Mouse (Mus musculus): ENCODE results near the gene S100a4. TPM values are rescaled to one million over a fixed set of nuclear protein-coding genes. Genes with fewer than 3 reads are reported as not detected.

S100a4 gene
- total RNA-seq, 2 experiments from 2014 or later: 64.0 to 104 TPM

Other genes with a start within 250 kb of the S100a4 start
- gene Slc27a3, start 213.8 kb upstream of the S100a4 start, total RNA-seq (2015; ENCODE audit: low replicate concordance): not detected in 2 replicates
- 0.68 TPM in 1 of 2 replicates, not detected in the other for gene Slc27a3, start 213.8 kb upstream of the S100a4 start, total RNA-seq (2017; ENCODE audit: low replicate concordance)
- gene Ints3, start 170.1 kb upstream of the S100a4 start, total RNA-seq (2015; ENCODE audit: low replicate concordance): 6.0 and 6.9 TPM in 2 replicates
- 5.1 and 10.5 TPM in 2 replicates for gene Ints3, start 170.1 kb upstream of the S100a4 start, total RNA-seq (2017; ENCODE audit: low replicate concordance)
- not detected in 2 replicates for gene Npr1, start 137.9 kb upstream of the S100a4 start, total RNA-seq (2015; ENCODE audit: low replicate concordance)
- gene Npr1, start 137.9 kb upstream of the S100a4 start, total RNA-seq (2017; ENCODE audit: low replicate concordance): 0.84 TPM in 1 of 2 replicates, not detected in the other
- gene Ilf2, start 127.6 kb upstream of the S100a4 start, total RNA-seq (2015; ENCODE audit: low replicate concordance): 25.9 and 29.9 TPM in 2 replicates
- 37.6 and 44.0 TPM in 2 replicates for gene Ilf2, start 127.6 kb upstream of the S100a4 start, total RNA-seq (2017; ENCODE audit: low replicate concordance)
- gene Snapin, start 112.7 kb upstream of the S100a4 start, total RNA-seq (2015; ENCODE audit: low replicate concordance): 6.3 and 11.5 TPM in 2 replicates
- 10.7 and 13.4 TPM in 2 replicates for gene Snapin, start 112.7 kb upstream of the S100a4 start, total RNA-seq (2017; ENCODE audit: low replicate concordance)
- 33.0 and 49.1 TPM in 2 replicates for gene Chtop, start 94.3 kb upstream of the S100a4 start, total RNA-seq (2015; ENCODE audit: low replicate concordance)
- 37.8 and 45.3 TPM in 2 replicates for gene Chtop, start 94.3 kb upstream of the S100a4 start, total RNA-seq (2017; ENCODE audit: low replicate concordance)
- 41.3 and 51.2 TPM in 2 replicates for gene S100a1, start 89.4 kb upstream of the S100a4 start, total RNA-seq (2015; ENCODE audit: low replicate concordance)
- 15.3 and 28.6 TPM in 2 replicates for gene S100a1, start 89.4 kb upstream of the S100a4 start, total RNA-seq (2017; ENCODE audit: low replicate concordance)
- gene S100a13, start 89.3 kb upstream of the S100a4 start, total RNA-seq (2015; ENCODE audit: low replicate concordance): 1.9 and 18.0 TPM in 2 replicates
- gene S100a13, start 89.3 kb upstream of the S100a4 start, total RNA-seq (2017; ENCODE audit: low replicate concordance): 22.4 and 31.6 TPM in 2 replicates
- not detected in 2 replicates for gene S100a14, start 76.9 kb upstream of the S100a4 start, total RNA-seq (2015; ENCODE audit: low replicate concordance)
- not detected in 2 replicates for gene S100a14, start 76.9 kb upstream of the S100a4 start, total RNA-seq (2017; ENCODE audit: low replicate concordance)
- not detected in 2 replicates for gene S100a16, start 66.5 kb upstream of the S100a4 start, total RNA-seq (2015; ENCODE audit: low replicate concordance)
- not detected in 2 replicates for gene S100a16, start 66.5 kb upstream of the S100a4 start, total RNA-seq (2017; ENCODE audit: low replicate concordance)
- 2.5 TPM in 1 of 2 replicates, not detected in the other for gene S100a3, start 43.2 kb upstream of the S100a4 start, total RNA-seq (2015; ENCODE audit: low replicate concordance)
- not detected in 2 replicates for gene S100a3, start 43.2 kb upstream of the S100a4 start, total RNA-seq (2017; ENCODE audit: low replicate concordance)
- not detected in 2 replicates for gene S100a2, start 13.5 kb upstream of the S100a4 start, total RNA-seq (2015; ENCODE audit: low replicate concordance)
- not detected in 2 replicates for gene S100a2, start 13.5 kb upstream of the S100a4 start, total RNA-seq (2017; ENCODE audit: low replicate concordance)
- not detected in 2 replicates for gene Gm42674, start 1.9 kb upstream of the S100a4 start, total RNA-seq (2015; ENCODE audit: low replicate concordance)
- gene Gm42674, start 1.9 kb upstream of the S100a4 start, total RNA-seq (2017; ENCODE audit: low replicate concordance): not detected in 2 replicates
- gene S100a5, start 4.8 kb downstream of the S100a4 start, total RNA-seq (2015; ENCODE audit: low replicate concordance): not detected in 2 replicates
- gene S100a5, start 4.8 kb downstream of the S100a4 start, total RNA-seq (2017; ENCODE audit: low replicate concordance): not detected in 2 replicates
- 246 and 247 TPM in 2 replicates for gene S100a6, start 9.1 kb downstream of the S100a4 start, total RNA-seq (2015; ENCODE audit: low replicate concordance)
- 99.2 and 118 TPM in 2 replicates for gene S100a6, start 9.1 kb downstream of the S100a4 start, total RNA-seq (2017; ENCODE audit: low replicate concordance)
- gene S100a7a, start 50.2 kb downstream of the S100a4 start, total RNA-seq (2015; ENCODE audit: low replicate concordance): not detected in 2 replicates
- gene S100a7a, start 50.2 kb downstream of the S100a4 start, total RNA-seq (2017; ENCODE audit: low replicate concordance): not detected in 2 replicates
- gene S100a8, start 65.2 kb downstream of the S100a4 start, total RNA-seq (2015; ENCODE audit: low replicate concordance): 9,516 and 10,353 TPM in 2 replicates
- gene S100a8, start 65.2 kb downstream of the S100a4 start, total RNA-seq (2017; ENCODE audit: low replicate concordance): 5,136 and 5,692 TPM in 2 replicates
- gene S100a9, start 92.0 kb downstream of the S100a4 start, total RNA-seq (2015; ENCODE audit: low replicate concordance): 13,871 and 15,956 TPM in 2 replicates
- gene S100a9, start 92.0 kb downstream of the S100a4 start, total RNA-seq (2017; ENCODE audit: low replicate concordance): 4,543 and 6,947 TPM in 2 replicates
- gene Pglyrp4, start 123.1 kb downstream of the S100a4 start, total RNA-seq (2015; ENCODE audit: low replicate concordance): 4.8 TPM in 1 of 2 replicates, not detected in the other
- not detected in 2 replicates for gene Pglyrp4, start 123.1 kb downstream of the S100a4 start, total RNA-seq (2017; ENCODE audit: low replicate concordance)
- gene Gm5849, start 174.1 kb downstream of the S100a4 start, total RNA-seq (2015; ENCODE audit: low replicate concordance): not detected in 2 replicates
- gene Gm5849, start 174.1 kb downstream of the S100a4 start, total RNA-seq (2017; ENCODE audit: low replicate concordance): not detected in 2 replicates

Measured in erythroblast, adult 5-6 weeks (primary cell).